Mouse (Mus musculus): ENCODE measurements at regions not wholly inside any gene's neighbourhood (a gene's known extent, or its start where the extent isn't known, plus 50 kb on each side); places are given as distances from the start of the nearest gene placed in this dataset.

DNA sequence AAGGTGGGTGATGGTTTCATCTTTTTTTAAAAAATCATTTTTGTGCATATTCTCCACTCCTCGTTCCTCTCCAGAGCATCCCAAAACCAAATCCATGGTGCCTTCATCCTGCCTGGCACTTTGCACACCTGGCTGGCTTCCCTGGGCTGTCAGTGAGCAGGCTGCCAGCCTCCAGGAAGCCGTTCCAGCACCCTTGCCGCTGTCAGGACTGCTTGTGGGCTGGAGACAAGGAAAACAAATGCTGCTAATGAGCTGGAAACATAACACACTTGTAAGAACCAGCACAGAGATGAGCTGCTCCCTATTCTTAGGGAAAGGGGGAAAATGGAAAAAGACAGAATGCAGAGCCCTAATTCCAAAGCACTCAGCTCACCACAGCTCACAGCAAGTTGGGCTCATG is 383.5 kb upstream of the Gria1 start:
- no peak overlapping the region for H3K9ac ChIP-seq (ENCODE audit: low read depth, low read length)
- no peak overlapping the region for H3K27ac ChIP-seq (ENCODE audit: low read depth, low read length)
- H3K4me1 ChIP-seq (ENCODE audit: control insufficient read depth, insufficient read depth, low read length), result no peaks in the 10 kb centered on the region
- no peaks in the 10 kb centered on the region for H3K27me3 ChIP-seq (ENCODE audit: control insufficient read depth, insufficient read depth, low read length)
- H3K4me3 ChIP-seq (ENCODE audit: low read depth, low read length), result no peak overlapping the region
- H3K4me2 ChIP-seq, result no peak overlapping the region
- H3K36me3 ChIP-seq (ENCODE audit: control insufficient read depth, insufficient read depth, low read length), result no peaks in the 10 kb centered on the region
- ATAC-seq (replicated peaks; ENCODE audit: insufficient number of reproducible peaks, low FRiP score, low TSS enrichment), result no peak
- H3K9me3 ChIP-seq (replicated peaks; ENCODE audit: control insufficient read depth, low read length), result no peaks in the 10 kb centered on the region
- WGBS (ENCODE audit: insufficient replicate concordance), result 50% methylated on average over 3 of the region's 3 CpGs

DNA sequence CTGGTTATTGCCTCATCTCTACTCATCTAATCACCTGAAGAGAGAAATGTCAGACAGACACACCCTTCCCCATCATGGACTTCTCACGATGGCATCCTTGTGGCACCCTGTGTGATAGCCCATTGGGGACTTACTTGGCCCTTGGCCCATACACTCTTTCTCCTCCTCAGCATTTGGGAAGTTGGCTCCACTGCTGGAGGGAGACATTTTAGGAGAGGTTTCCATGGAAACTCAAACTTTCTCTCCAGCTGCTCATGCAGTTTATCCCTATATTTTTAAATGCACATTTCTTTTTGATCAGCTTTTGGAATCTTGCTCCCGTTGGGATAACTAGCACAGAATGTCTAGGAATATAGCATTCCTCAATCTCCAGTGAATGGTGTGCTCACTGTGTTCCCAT is 377.7 kb upstream of the Gria1 start:
- no peak overlapping the region for H3K4me3 ChIP-seq (ENCODE audit: low read depth, low read length)
- H3K4me1 ChIP-seq (ENCODE audit: control insufficient read depth, insufficient read depth, low read length), result no peaks in the 10 kb centered on the region
- no peak overlapping the region for H3K4me2 ChIP-seq
- no peak overlapping the region for H3K9ac ChIP-seq (ENCODE audit: low read depth, low read length)
- no peaks in the 10 kb centered on the region for H3K36me3 ChIP-seq (ENCODE audit: control insufficient read depth, insufficient read depth, low read length)
- no peak overlapping the region for H3K27ac ChIP-seq (ENCODE audit: low read depth, low read length)
- H3K27me3 ChIP-seq (ENCODE audit: control insufficient read depth, insufficient read depth, low read length), result no peaks in the 10 kb centered on the region
- no peak for ATAC-seq (replicated peaks; ENCODE audit: insufficient number of reproducible peaks, low FRiP score, low TSS enrichment)
- H3K9me3 ChIP-seq (replicated peaks; ENCODE audit: control insufficient read depth, low read length), result no peaks in the 10 kb centered on the region
- WGBS (ENCODE audit: insufficient replicate concordance), result 80% methylated on average over 2 of the region's 2 CpGs

DNA sequence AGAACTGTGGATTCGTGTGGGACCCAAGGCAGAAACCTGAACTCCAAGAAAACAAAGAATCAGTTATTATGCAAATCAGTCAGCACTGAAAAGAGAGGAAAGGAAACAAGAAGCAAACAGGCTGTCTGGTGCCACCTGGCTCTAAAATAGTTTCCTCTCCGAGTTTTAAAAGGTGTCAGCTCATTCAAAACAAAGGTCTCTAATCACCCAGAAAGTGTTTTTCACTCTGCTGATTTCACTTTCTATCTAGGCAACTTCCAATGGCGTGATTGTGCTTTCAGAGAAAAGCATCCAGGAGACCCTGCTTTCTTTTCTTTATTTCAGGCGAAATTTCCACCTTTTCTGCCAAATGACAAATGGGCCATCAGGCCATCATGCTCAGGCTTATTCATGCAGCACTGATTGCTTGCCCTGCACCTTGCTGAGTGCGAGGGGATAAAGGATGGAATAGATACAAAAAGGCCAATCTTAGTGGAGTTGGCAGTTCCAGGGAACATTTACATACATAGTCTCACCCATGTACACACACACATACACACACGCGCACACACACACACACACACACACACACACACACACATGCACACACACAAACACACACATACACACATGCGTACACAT is 374.5 kb upstream of the Gria1 start:
- no peaks in the 10 kb centered on the region for H3K4me1 ChIP-seq (ENCODE audit: control insufficient read depth, insufficient read depth, low read length)
- 65% methylated on average over 8 of the region's 8 CpGs for WGBS (ENCODE audit: insufficient replicate concordance)
- no peaks in the 10 kb centered on the region for H3K27me3 ChIP-seq (ENCODE audit: control insufficient read depth, insufficient read depth, low read length)
- no peak overlapping the region for H3K27ac ChIP-seq (ENCODE audit: low read depth, low read length)
- H3K9me3 ChIP-seq (replicated peaks; ENCODE audit: control insufficient read depth, low read length), result no peaks in the 10 kb centered on the region
- H3K9ac ChIP-seq (ENCODE audit: low read depth, low read length), result no peak overlapping the region
- no peak overlapping the region for H3K4me2 ChIP-seq
- no peaks in the 10 kb centered on the region for H3K36me3 ChIP-seq (ENCODE audit: control insufficient read depth, insufficient read depth, low read length)
- ATAC-seq (replicated peaks; ENCODE audit: insufficient number of reproducible peaks, low FRiP score, low TSS enrichment), result no peak
- no peak overlapping the region for H3K4me3 ChIP-seq (ENCODE audit: low read depth, low read length)

DNA sequence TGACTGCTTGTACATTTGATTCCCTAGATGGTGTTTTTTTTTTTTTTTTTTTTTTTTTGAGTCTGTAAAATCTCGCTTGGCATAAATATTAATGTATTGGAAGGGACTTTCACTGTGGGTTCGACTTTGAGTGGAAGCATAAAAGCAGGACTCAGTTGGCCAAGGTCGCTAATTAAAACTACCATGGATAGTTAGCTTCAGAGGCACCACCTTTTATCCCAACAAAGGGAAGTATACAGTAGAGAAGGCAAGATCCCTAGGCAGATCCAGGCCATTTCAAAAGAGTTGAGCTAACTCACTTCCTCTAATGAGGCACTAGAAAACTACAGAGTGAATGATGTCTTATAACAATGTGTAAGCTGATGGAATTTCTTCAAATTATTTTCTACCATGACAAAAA is 369.5 kb upstream of the Gria1 start:
- H3K4me2 ChIP-seq, result no peak overlapping the region
- H3K27ac ChIP-seq (ENCODE audit: low read depth, low read length), result no peak overlapping the region
- H3K4me3 ChIP-seq (ENCODE audit: low read depth, low read length), result no peak overlapping the region
- H3K4me1 ChIP-seq (ENCODE audit: control insufficient read depth, insufficient read depth, low read length), result no peaks in the 10 kb centered on the region
- H3K27me3 ChIP-seq (ENCODE audit: control insufficient read depth, insufficient read depth, low read length), result no peaks in the 10 kb centered on the region
- no peak overlapping the region for H3K9ac ChIP-seq (ENCODE audit: low read depth, low read length)
- WGBS (ENCODE audit: insufficient replicate concordance), result 81% methylated on average over 3 of the region's 3 CpGs
- H3K36me3 ChIP-seq (ENCODE audit: control insufficient read depth, insufficient read depth, low read length), result no peaks in the 10 kb centered on the region
- no peaks in the 10 kb centered on the region for H3K9me3 ChIP-seq (replicated peaks; ENCODE audit: control insufficient read depth, low read length)
- no peak for ATAC-seq (replicated peaks; ENCODE audit: insufficient number of reproducible peaks, low FRiP score, low TSS enrichment)
